Mouse (Mus musculus) heart, postnatal 0 days (tissue): ENCODE data around the gene Lsg1. TPM values are rescaled to one million over a fixed set of nuclear protein-coding genes. Genes with fewer than 3 reads are reported as not detected.

ENCODE experiments used
- ATAC-seq: fragments of 200-750 bp; cut with Nextera tagmentation; 2 replicates; pipeline ENCODE4 v1.8.0; 2017; ENCODE audit warnings: low read depth, moderate number of reproducible peaks, moderate library complexity; ENCODE audit not compliant: insufficient read depth
- DNase-seq: peaks from one replicate; pipeline ENCODE4 v3.0.0-alpha.2; 2016; ENCODE audit warnings: low spot score
- H3K27ac ChIP-seq: fragments of 300-500 bp; sonication (generic); 2 replicates; pipeline ENCODE4 v1.5.1; 2014; ENCODE audit warnings: low read depth, mild to moderate bottlenecking
- H3K27me3 ChIP-seq: fragments of 300-500 bp; sonication (generic); 2 replicates; pipeline ENCODE4 v1.6.1; 2014; ENCODE audit warnings: low read length, mixed read lengths; ENCODE audit not compliant: control insufficient read depth, insufficient read depth
- H3K36me3 ChIP-seq: fragments of 300-500 bp; sonication (generic); replicated peaks from 2 replicates; pipeline ENCODE4 v1.6.1; 2014; ENCODE audit warnings: low read length, mixed read lengths; ENCODE audit not compliant: control insufficient read depth, insufficient read depth
- H3K4me1 ChIP-seq: fragments of 300-500 bp; sonication (generic); 2 replicates; pipeline ENCODE4 v1.6.1; 2014; ENCODE audit warnings: antibody characterized with exemption; ENCODE audit not compliant: control insufficient read depth, insufficient read depth
- H3K4me2 ChIP-seq: fragments of 300-500 bp; sonication (generic); 2 replicates; pipeline ENCODE4 v1.6.1; 2014; ENCODE audit warnings: low read depth, mild to moderate bottlenecking, low read length, moderate library complexity
- H3K4me3 ChIP-seq: fragments of 300-500 bp; sonication (generic); 2 replicates; pipeline ENCODE4 v1.5.1; 2014; ENCODE audit warnings: low read depth, low read length
- H3K9ac ChIP-seq: fragments of 300-500 bp; sonication (generic); replicated peaks from 2 replicates; pipeline ENCODE4 v1.6.1; 2014; ENCODE audit warnings: low read depth, low read length, mixed read lengths
- H3K9me3 ChIP-seq: fragments of 300-500 bp; sonication (generic); replicated peaks from 2 replicates; pipeline ENCODE4 v1.6.1; 2016; ENCODE audit warnings: low read length; ENCODE audit not compliant: control insufficient read depth
- CTCF ChIP-seq: IDR thresholded peaks from 2 replicates; pipeline ENCODE4 v1.5.1; 2016; ENCODE audit warnings: antibody characterized with exemption, control low read depth, low read depth
- EP300 ChIP-seq: IDR thresholded peaks from 2 replicates; pipeline ENCODE4 v1.6.1; 2016; ENCODE audit warnings: antibody characterized with exemption, low read depth
- WGBS: fragments of 180-500 bp; shearing (Covaris S2); extraction: QIAGEN DNeasy Blood & Tissue Kit; methylation state at CpG from one replicate; pipeline ENCODE4 v1.1.7; 2014; 5-methylcytosine and 5-hydroxymethylcytosine counted together
- polyA plus RNA-seq: library from polyadenylated mRNA; unstranded; fragments of >200 nt; fragmentation: Nextera tagmentation; extraction: Ambion mirVana; gene quantifications from 2 replicates; pipeline ENCODE4 v1.2.1, GENCODE M21; 2015
- total RNA-seq: library from RNA; depleted of rRNA; stranded (reverse); fragments of >200 nt; gene quantifications from 2 replicates; pipeline ENCODE4 v1.2.3, GENCODE M21; 2014; ENCODE audit warnings: low replicate concordance; rRNA removed

The Lsg1 gene
- total and polyA plus RNA-seq, 2 experiments from 2014 or later, result 15.8 to 32.8 TPM

DNA sequence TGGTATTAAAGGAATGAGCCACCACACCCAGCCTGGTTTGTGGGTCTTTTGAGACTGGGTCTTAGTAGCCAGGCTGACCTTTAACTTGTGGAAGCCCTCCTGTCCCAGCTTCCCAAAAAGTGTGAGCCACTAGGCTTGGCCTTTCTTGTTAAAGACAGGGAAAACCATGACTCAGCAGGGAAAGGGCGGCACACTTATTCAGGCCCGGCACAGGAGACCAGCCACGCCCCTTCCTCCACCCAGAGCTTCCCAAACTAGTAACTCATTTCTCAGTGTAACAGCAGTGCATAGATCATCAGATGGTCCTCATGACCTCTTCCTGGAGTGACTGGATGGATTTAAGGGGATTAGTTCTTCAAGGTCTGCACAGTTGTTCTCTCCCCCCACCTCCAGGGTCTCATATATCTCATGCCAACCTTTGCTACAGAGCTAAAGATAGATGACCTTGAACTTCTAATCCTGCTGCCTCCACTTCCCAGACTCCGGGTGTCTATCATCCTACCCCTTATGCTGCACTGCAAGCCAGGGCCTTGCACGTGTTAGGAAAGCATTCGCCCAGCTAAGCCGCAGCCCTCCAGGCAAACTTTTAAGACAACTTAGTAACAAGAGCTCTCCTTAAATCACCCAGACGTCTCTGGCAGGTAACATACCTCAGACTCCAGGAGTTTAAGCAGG lies 74.9 kb downstream of the Lsg1 start:
- no peak for TF ChIP-seq EP300
- TF ChIP-seq CTCF, result no peak
- 0 out of 2 replicates have a peak, but pooled peaks cover 14% of the 10 kb centered on the region for H3K36me3 ChIP-seq
- peak overlapping the region; percentile 97 for H3K27ac ChIP-seq
- H3K27me3 ChIP-seq, result no peaks in the 10 kb centered on the region; the same call in 1 of the 2 replicates
- WGBS, result 30% methylated on average over 8 of the region's 8 CpGs
- ATAC-seq (no peak), DNase-seq (no peak)
- no peaks in the 10 kb centered on the region for H3K9me3 ChIP-seq
- H3K4me3 ChIP-seq, result no peak overlapping the region
- 0 out of 2 replicates have a peak overlapping the region, but pooled peaks have one; percentile 21 for H3K9ac ChIP-seq
- H3K4me2 ChIP-seq, result no peak overlapping the region
- H3K4me1 ChIP-seq, result peaks cover 37% of the 10 kb centered on the region

DNA sequence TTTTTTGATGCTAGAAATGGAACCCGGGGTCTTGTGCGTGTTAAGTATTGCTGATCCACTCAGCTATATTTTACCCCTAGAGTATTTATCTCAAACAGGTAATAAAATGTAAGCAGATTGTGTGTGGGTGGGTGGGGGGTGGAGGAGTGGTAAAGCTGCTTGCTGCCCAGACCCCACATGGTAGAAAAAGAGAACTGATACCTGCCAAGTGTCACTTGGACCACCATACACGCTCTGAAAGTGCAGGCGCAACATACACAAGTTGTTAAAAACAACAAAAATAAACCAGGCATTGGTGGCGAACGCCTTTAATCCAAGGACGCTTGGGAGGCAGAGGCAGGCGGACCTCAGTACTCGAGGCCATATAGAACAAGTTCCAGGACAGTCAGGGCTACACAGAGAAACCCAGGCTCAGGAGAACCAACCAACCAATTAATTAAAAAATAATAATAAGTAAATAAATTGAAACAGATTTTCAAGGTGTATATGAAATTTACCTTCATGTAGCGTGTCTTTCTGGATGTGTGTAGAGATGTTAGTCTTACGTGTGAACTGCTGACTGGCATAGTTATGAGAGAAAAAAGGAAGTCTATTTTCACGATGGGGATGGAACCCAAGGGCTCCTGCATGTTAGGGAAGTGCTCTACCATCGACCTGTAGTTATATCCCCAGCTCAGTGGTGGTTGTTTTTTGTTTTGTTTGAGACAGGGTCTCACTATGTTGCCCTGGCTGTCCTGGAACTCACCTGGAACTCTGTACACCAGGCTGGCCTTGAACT lies 75.6 kb downstream of the Lsg1 start:
- H3K36me3 ChIP-seq, result 0 out of 2 replicates have a peak, but pooled peaks cover 9% of the 10 kb centered on the region
- peak overlapping the region; percentile 97 for H3K27ac ChIP-seq
- ATAC-seq (no peak), DNase-seq (no peak)
- peak overlapping the region; percentile 78 for H3K4me2 ChIP-seq
- no peaks in the 10 kb centered on the region; the same call in 1 of the 2 replicates for H3K27me3 ChIP-seq
- peaks cover 36% of the 10 kb centered on the region for H3K4me1 ChIP-seq
- no peak for TF ChIP-seq CTCF
- TF ChIP-seq EP300, result no peak
- H3K4me3 ChIP-seq, result peak overlapping the region; percentile 67
- 78% methylated on average over 13 of the region's 13 CpGs for WGBS
- H3K9ac ChIP-seq, result 0 out of 2 replicates have a peak overlapping the region, but pooled peaks have one; percentile 81
- H3K9me3 ChIP-seq, result no peaks in the 10 kb centered on the region

DNA sequence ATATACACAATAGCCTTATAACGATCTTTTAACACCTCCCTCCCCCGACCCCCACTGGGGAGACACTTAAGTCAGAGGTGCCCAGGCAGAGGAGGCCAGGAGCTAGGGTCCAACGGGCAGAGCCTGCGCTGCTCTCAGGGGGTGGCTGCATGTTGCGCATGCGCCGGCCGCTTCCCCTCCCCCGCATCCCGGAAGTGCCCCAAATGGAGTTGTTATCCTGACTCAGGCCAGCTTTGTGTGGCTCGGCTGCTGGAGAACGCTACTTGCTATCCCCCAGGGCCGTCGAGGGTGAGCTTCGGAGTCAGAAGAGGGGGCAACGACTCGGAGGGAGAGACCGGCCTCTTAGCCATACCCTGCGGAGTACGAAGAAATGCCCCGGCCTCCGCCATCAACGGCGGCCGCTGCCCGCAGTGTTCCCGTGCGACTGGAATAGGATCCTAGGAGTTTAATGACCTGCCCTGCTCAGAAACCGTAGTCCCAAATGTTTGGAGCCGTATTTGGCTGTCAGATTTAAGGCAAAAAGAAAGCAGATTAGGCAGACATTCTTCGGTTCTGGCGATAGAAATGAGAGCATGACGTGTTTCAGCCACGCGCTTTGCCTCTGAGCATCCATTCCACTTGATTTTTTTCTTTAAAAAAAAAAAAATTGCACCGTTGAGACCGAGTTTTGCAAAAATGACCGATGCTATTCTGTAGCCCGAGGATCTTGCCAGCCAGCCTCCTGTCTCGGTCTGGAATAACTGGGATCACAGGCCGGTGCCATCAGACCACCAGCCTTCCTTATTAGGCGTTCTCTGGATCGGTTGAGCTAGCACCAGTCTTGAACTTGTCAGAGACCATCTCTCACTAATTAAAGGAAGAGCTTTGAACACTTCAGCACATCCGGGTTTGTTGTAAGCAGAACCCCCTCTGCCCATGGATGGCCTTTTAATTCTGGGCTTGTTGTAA lies 76.6 kb downstream of the Lsg1 start:
- Histone ChIP-seq H3K9me3 (no peaks in the 10 kb centered on the region), H3K4me1 (peaks cover 36% of the 10 kb centered on the region), H3K4me2 (peak overlapping the region; percentile 78), H3K27ac (peak overlapping the region; percentile 97), H3K27me3 (no peaks in the 10 kb centered on the region; the same call in 1 of the 2 replicates), H3K9ac (peak overlapping the region; percentile 81), H3K4me3 (peak overlapping the region; percentile 67), H3K36me3 (0 out of 2 replicates have a peak, but pooled peaks cover 4% of the 10 kb centered on the region)
- peak; percentile 92 for DNase-seq
- ATAC-seq, result peak; percentile 82
- TF ChIP-seq EP300, result 0 out of 2 replicates have a peak, but pooled peaks have one; percentile 47
- no peak for TF ChIP-seq CTCF
- WGBS, result 3% methylated on average over 44 of the region's 44 CpGs

Other genes with a start within 250 kb of the Lsg1 start
- 27.1 and 34.4 TPM in 2 replicates for gene Atp13a3, start 181.6 kb downstream of the Lsg1 start, total RNA-seq
- gene Atp13a3, start 181.6 kb downstream of the Lsg1 start, polyA plus RNA-seq, result 3.9 and 4.5 TPM in 2 replicates
- gene Tmem44, start 36.8 kb downstream of the Lsg1 start, total RNA-seq, result 31.1 and 33.5 TPM in 2 replicates
- 11.8 and 14.6 TPM in 2 replicates for gene Tmem44, start 36.8 kb downstream of the Lsg1 start, polyA plus RNA-seq
- 40.6 and 46.0 TPM in 2 replicates for gene Fam43a, start 12.1 kb upstream of the Lsg1 start, total RNA-seq
- gene Fam43a, start 12.1 kb upstream of the Lsg1 start, polyA plus RNA-seq, result 16.2 and 17.1 TPM in 2 replicates